Mouse (Mus musculus) cerebellum, adult 18-20 months (tissue): ENCODE results near the gene Nudt21.

Experiments
- DNase-seq, 2 experiments: peaks; one replicate each; pipeline ENCODE4 v3.0.0; 2021

Nudt21 gene

DNA sequence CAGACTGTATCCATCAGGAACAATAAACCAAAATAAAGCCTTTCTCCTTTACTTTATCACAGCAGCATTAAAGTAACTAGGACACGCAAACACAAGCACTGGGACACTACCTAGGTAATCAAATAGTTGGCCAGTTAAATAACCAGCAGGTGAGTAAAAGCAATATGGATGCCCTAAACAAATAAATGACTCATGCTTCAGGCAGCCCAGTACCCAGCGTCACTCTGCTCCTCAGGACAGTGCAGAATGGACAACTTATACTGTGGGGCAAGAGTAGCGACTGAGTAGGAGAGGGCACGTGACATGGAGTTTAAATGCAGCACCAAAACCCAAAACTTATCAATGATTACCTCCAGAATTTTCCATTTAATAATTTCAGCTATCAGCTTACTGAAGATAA, 47.1 kb downstream of the Nudt21 start:
- DNase-seq: no peak

DNA sequence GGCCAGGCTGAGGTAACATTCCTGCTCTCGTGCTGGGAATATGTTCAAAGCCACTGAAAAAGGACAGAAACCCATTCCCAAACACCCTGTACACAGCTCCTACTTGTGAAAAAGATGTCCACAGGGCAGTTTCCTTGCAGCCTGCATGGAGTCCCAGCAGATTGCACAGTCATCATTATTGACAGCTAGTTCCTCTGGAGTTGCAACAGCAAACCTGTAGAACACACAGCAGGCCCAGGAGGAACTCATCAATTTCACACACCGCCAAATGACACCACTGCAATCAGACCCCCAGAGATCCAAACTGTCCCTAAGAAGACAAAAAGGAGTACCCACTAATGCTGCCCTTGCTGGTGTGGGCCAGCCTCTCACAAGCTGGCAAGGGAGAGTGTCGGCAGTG, 52.1 kb downstream of the Nudt21 start:
- no peak for DNase-seq

DNA sequence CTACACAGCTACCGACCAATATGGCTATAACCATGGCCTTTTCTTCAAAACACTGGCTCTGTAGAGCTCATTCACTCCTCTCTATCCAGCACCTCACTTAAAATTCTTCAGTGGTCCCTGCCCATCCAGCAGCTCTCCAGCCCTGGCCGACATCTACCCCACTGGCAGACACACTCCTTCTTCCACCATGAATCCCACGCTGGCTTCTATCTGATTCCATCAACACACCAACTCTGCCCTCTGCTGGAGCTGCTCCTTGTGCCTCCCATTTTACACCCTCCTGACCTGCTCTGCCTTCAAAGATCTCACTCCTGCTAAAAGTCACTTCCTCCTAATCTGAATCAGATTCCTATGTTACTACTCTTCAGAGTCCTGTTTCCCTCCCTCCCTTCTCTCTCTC, 53.0 kb downstream of the Nudt21 start:
- DNase-seq: peak; percentile 53 to 58

DNA sequence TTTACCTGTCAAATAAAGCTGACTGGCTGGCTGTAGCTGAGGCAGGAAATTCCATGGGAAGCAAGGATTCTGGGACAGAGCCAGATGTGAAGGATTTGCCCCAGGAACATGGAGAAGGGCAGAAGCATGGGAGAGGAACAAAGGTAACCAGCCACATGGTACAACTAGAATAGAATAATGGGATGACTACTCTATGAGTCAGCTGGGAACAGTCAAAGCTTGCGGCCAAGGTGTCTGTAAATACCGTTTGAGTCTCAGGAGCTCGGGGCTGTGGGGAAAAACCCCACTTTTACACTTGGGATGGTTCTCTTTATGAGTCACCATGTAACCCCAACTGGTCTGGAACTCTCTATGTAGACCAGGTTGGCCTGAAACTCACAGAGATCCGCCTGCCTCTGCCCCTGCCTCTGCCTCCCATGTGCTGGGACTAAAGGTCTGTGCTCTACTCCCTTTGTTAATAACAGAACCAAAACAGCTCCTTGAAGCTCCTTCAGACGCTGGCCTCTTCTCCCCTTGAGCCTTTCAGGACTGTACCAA, 55.1 kb downstream of the Nudt21 start:
- no peak for DNase-seq

GRCm38 (mm10) chr8:93980141-93980540, 56.7 kb downstream of the Nudt21 start:
- DNase-seq: no peak

DNA sequence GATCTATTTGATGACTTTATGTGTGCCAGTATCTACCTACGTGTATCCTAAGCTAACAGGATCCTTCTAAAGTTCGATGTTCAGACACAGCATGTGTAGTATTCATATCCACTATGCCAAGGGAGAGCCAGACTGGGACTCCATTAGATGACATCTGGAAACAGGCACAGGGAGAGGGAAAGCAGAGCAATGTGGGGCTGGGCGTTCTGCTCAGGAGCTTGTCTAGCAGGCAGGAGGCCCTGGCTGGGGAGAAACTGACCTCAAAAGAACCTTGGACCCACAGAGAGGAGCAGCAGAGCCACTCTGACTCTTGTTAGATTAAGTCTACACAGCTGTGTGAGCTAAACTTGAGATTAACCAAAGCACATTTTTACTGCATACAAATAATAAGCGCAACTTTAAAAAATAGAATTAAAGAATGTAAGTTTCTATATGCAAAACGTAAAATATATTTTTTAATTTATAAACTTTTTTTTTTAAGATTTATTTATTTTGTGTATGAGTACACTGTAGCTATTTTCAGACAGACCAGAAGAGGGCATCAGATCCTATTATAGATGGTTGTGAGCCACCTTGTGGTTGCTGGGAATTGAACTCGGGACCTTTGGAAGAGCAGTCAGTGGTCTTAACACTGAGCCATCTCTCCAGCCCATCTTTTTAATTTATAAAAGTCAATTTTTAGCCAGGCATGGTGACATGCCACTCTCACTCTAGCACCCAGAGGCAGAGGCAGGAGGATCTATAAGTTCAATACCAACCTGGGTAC, 60.2 kb downstream of the Nudt21 start:
- DNase-seq: no peak

DNA sequence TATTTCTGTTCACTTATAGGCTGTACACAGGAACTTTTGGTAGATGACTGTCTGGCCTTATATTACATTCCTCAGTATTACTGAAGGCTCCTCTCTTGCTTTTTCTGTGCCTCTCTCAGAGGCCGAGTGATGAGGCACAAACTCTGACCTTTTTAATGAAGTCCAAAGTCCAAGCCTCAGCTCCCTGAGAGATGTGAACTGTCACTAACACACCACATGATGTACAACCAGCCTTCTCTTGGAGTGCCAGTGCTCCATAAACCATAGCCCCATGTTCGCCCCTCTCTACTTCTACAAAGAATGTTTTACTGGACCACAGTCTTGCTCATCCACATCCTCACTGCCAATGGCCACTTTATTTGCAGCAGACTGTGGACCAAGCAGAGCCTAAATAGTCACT, 61.5 kb downstream of the Nudt21 start:
- no peak for DNase-seq

- no peak for DNase-seq
These were observed 62.1 kb downstream of the Nudt21 start for GRCm38 (mm10) chr8:93974602-93975186.

GRCm38 (mm10) chr8:93973831-93974375, 62.9 kb downstream of the Nudt21 start:
- DNase-seq: no peak

DNA sequence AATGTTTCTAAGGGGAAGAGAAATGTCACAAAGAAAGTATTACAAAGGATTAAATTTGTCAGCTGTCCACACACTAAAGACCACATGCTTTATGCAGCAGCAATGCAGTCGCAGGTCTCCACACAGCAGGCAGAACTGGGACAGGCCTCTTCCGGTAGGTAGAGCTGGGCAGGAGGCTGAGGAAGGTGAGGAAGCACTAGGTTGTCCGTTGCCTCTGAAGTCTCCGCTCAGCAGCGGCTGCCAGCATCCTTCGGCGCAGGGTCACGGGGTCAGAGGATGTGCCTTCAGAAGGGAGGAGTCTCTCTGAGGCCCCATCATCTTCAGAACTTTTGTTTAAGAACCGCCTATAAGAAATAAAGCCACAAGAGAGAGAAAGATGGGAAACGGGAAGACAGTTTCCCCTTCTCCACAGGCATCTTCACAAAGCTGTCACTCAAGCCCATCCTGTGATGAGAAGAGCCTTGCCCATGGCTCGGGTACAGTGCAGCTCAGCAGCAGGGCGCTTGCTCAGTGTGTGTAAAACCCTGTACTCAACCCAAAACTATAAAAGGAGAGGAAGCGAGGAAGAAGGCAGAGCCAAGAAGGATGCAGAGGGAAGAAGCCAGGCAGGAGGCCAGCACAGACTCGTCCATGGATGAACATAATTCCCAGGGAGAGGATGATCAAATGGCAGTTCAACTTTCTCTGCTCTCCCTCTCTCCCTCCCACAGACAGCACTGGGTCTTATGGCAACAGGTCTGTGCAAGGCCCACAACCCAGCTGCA, 63.7 kb downstream of the Nudt21 start:
- peak in 1 of 2 experiments; percentile 26 for DNase-seq

DNA sequence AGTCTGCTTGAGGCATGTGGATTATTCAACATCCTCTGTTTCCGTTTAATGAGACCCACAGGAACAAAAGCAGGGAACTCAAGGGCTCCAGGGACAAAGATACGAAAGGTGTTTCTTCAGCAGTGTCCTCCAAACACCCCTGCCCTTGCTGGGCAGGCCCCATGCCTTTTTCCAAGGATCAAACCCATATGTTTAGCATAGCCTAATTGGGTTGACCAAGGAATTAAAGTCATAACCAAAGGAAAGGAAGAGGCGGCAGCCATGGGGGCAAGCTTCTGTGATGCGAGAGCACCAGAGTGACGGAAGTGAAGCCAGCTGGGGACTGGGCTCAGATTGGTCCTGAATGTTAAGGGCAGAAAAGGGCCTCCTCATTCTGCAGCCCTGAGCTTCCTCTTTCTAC, 64.6 kb downstream of the Nudt21 start:
- DNase-seq: no peak

DNA sequence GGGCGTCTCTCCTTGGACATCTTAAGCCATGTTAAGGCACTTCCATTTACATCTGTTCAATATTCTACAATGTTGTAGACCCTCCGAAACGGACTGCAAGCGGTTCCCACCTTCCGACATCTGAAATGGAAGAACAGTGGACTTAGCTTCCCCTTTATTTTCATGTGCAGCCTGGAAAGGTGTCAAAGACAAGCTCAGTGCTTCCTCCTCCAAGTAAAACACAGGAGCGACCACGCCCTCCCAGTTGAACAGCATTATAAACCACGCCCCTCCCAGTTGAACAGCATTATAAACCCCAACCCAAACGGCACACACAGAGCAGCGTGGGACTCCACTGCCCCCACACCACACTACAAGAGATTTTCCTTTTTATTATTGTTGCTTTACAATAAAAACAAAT, 65.4 kb downstream of the Nudt21 start:
- no peak for DNase-seq

GRCm38 (mm10) chr8:93969626-93970340, 67.0 kb downstream of the Nudt21 start:
- no peak for DNase-seq

- no peak for DNase-seq
These were observed 68.5 kb downstream of the Nudt21 start for GRCm38 (mm10) chr8:93968293-93968692.
